Mouse (Mus musculus): ENCODE measurements around the gene Ctsd. TPM values are rescaled to one million over a fixed set of nuclear protein-coding genes. Genes with fewer than 3 reads are reported as not detected.

Gene Ctsd
- total and polyA plus RNA-seq, 2 experiments from 2014 or later, result 484 to 1,105 TPM

GRCm38 (mm10) chr7:142386621-142387201, 1.1 kb downstream of the Ctsd start:
- Histone ChIP-seq H3K36me3 (replicated peaks; ENCODE audit: control insufficient read depth, insufficient read depth, low read length) (peaks cover 41% of the 10 kb centered on the region), H3K4me3 (ENCODE audit: low read depth, low read length) (peak overlapping the region; percentile 77), H3K4me2 (ENCODE audit: low read depth, low read length) (peak overlapping the region; percentile 87), H3K27me3 (ENCODE audit: control insufficient read depth, insufficient read depth, low read length) (no peaks in the 10 kb centered on the region), H3K27ac (ENCODE audit: low read depth) (peak overlapping the region; percentile 92), H3K9me3 (replicated peaks; ENCODE audit: control insufficient read depth, low read length) (no peaks in the 10 kb centered on the region), H3K9ac (replicated peaks; ENCODE audit: low read depth, low read length) (peak overlapping the region; percentile 87), H3K4me1 (ENCODE audit: control insufficient read depth, insufficient read depth) (peaks cover 14% of the 10 kb centered on the region)
- TF ChIP-seq CTCF (IDR thresholded peaks at IDR 0.05; ENCODE audit: low read depth) (no peak), EP300 (IDR thresholded peaks at IDR 0.05; ENCODE audit: low read depth) (no peak)
- peak; percentile 7; the same call in 1 of the 2 replicates for ATAC-seq (ENCODE audit: insufficient read depth, low read depth)
- DNase-seq (ENCODE audit: low spot score), result no peak
- 23% methylated on average over 6 of the region's 6 CpGs for WGBS

GRCm38 (mm10) chr7:142385742-142386403, 2.0 kb downstream of the Ctsd start:
- Histone ChIP-seq H3K4me2 (ENCODE audit: low read depth, low read length) (peak overlapping the region; percentile 87), H3K9ac (replicated peaks; ENCODE audit: low read depth, low read length) (peak overlapping the region; percentile 87; the same call in 1 of the 2 replicates), H3K4me3 (ENCODE audit: low read depth, low read length) (peak overlapping the region; percentile 77), H3K9me3 (replicated peaks; ENCODE audit: control insufficient read depth, low read length) (no peaks in the 10 kb centered on the region), H3K36me3 (replicated peaks; ENCODE audit: control insufficient read depth, insufficient read depth, low read length) (peaks cover 49% of the 10 kb centered on the region), H3K27me3 (ENCODE audit: control insufficient read depth, insufficient read depth, low read length) (no peaks in the 10 kb centered on the region), H3K4me1 (ENCODE audit: control insufficient read depth, insufficient read depth) (peaks cover 14% of the 10 kb centered on the region), H3K27ac (ENCODE audit: low read depth) (peak overlapping the region; percentile 92)
- TF ChIP-seq CTCF (IDR thresholded peaks at IDR 0.05; ENCODE audit: low read depth) (no peak), EP300 (IDR thresholded peaks at IDR 0.05; ENCODE audit: low read depth) (no peak)
- no peak for ATAC-seq (ENCODE audit: insufficient read depth, low read depth)
- DNase-seq (ENCODE audit: low spot score), result no peak
- WGBS, result 63% methylated on average over 3 of the region's 3 CpGs

GRCm38 (mm10) chr7:142384306-142384705, 3.5 kb downstream of the Ctsd start:
- Histone ChIP-seq H3K4me1 (ENCODE audit: control insufficient read depth, insufficient read depth) (peaks cover 14% of the 10 kb centered on the region), H3K27ac (ENCODE audit: low read depth) (no peak overlapping the region), H3K36me3 (replicated peaks; ENCODE audit: control insufficient read depth, insufficient read depth, low read length) (peaks cover 65% of the 10 kb centered on the region), H3K9ac (replicated peaks; ENCODE audit: low read depth, low read length) (no peak overlapping the region), H3K27me3 (ENCODE audit: control insufficient read depth, insufficient read depth, low read length) (no peaks in the 10 kb centered on the region), H3K9me3 (replicated peaks; ENCODE audit: control insufficient read depth, low read length) (no peaks in the 10 kb centered on the region), H3K4me2 (ENCODE audit: low read depth, low read length) (no peak overlapping the region), H3K4me3 (ENCODE audit: low read depth, low read length) (no peak overlapping the region)
- DNase-seq (ENCODE audit: low spot score), result no peak
- TF ChIP-seq CTCF (IDR thresholded peaks at IDR 0.05; ENCODE audit: low read depth), result no peak
- no peak for TF ChIP-seq EP300 (IDR thresholded peaks at IDR 0.05; ENCODE audit: low read depth)
- 71% methylated on average over 10 of the region's 10 CpGs for WGBS
- no peak for ATAC-seq (ENCODE audit: insufficient read depth, low read depth)

GRCm38 (mm10) chr7:142382567-142382966, 5.3 kb downstream of the Ctsd start, which contains the start of gene Gm49369:
Gene Gm49369 (minus strand): TSS chr7:142382667.
- Histone ChIP-seq H3K4me2 (ENCODE audit: low read depth, low read length) (no peak within 1 kb of the TSS), H3K4me1 (ENCODE audit: control insufficient read depth, insufficient read depth) (peaks cover 14% of the 10 kb centered on the region), H3K9ac (replicated peaks; ENCODE audit: low read depth, low read length) (no peak within 1 kb of the TSS), H3K4me3 (ENCODE audit: low read depth, low read length) (no peak within 1 kb of the TSS), H3K9me3 (replicated peaks; ENCODE audit: control insufficient read depth, low read length) (no peaks in the 10 kb centered on the region), H3K27me3 (ENCODE audit: control insufficient read depth, insufficient read depth, low read length) (no peaks in the 10 kb centered on the region), H3K36me3 (replicated peaks; ENCODE audit: control insufficient read depth, insufficient read depth, low read length) (peaks cover 82% of the 10 kb centered on the region), H3K27ac (ENCODE audit: low read depth) (peak within 1 kb of the TSS; percentile 9; the same call in 1 of the 2 replicates)
- WGBS, result 96% methylated on average over 5 of the region's 5 CpGs
- DNase-seq (ENCODE audit: low spot score), result no peak
- ATAC-seq (ENCODE audit: insufficient read depth, low read depth), result no peak
- TF ChIP-seq EP300 (IDR thresholded peaks at IDR 0.05; ENCODE audit: low read depth), result no peak
- no peak for TF ChIP-seq CTCF (IDR thresholded peaks at IDR 0.05; ENCODE audit: low read depth)

GRCm38 (mm10) chr7:142381175-142381574, 6.7 kb downstream of the Ctsd start:
- no peak for ATAC-seq (ENCODE audit: insufficient read depth, low read depth)
- Histone ChIP-seq H3K4me1 (ENCODE audit: control insufficient read depth, insufficient read depth) (peaks cover 8% of the 10 kb centered on the region), H3K36me3 (replicated peaks; ENCODE audit: control insufficient read depth, insufficient read depth, low read length) (peaks cover 96% of the 10 kb centered on the region), H3K27ac (ENCODE audit: low read depth) (peak overlapping the region; percentile 12; the same call in 1 of the 2 replicates), H3K27me3 (ENCODE audit: control insufficient read depth, insufficient read depth, low read length) (no peaks in the 10 kb centered on the region), H3K9me3 (replicated peaks; ENCODE audit: control insufficient read depth, low read length) (no peaks in the 10 kb centered on the region), H3K9ac (replicated peaks; ENCODE audit: low read depth, low read length) (no peak overlapping the region), H3K4me3 (ENCODE audit: low read depth, low read length) (no peak overlapping the region), H3K4me2 (ENCODE audit: low read depth, low read length) (no peak overlapping the region)
- no peak for DNase-seq (ENCODE audit: low spot score)
- WGBS, result 76% methylated on average over 4 of the region's 4 CpGs
- TF ChIP-seq CTCF (IDR thresholded peaks at IDR 0.05; ENCODE audit: low read depth) (no peak), EP300 (IDR thresholded peaks at IDR 0.05; ENCODE audit: low read depth) (no peak)
